Mouse (Mus musculus): ENCODE measurements around the gene Coasy. TPM values are rescaled to one million over a fixed set of nuclear protein-coding genes. Genes with fewer than 3 reads are reported as not detected.

Gene Coasy
- polyA plus RNA-seq, 1 experiment, result 154 TPM

DNA sequence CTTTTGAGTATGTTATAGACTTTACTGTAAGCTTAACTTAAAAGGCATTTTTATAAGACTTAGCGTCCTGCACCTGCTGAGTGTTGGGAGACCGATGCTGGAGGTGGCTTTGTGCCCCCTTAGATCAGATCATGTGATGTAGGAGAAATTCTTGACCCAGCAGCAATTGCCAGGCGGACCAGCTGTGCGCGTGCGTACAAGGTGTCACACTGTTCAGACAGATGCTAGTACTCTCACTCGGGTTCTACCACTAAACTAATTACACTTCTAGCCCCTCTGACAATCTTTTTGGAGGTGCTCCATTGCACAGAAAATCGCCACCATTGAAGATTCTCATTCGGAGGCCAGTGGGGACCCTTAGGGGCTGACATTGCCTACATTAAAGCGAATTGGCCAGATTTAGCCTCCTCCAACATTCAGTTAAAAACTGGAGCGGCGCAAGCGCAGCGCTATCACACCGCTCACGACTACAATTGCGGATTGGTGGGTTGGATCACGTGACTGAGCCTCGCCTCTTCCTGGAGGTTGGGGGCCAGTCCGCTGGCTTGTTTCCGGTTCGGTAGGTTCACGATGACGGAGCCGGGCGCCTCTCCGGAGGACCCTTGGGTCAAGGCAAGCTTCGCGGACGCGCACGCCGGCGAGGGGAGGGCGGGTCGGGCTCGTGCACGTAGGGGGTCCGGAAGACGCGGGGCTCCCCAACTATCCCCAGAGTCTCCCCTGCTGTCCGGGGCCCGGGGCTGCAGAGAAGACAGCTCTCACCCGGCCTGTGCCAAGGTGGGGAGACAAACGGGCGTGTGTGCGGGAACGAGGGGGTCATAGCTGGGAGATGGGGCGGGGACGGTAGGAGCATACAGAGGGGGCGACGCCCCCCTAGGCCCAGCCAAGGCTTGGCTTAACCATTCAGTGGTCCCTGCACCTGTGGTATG is 4.7 kb downstream of the Coasy start, which contains the start of gene Mlx:
Gene Mlx (plus strand): TSS at position 522 of the 926 bp plus-strand sequence.
- peak; percentile 97 for DNase-seq
- Histone ChIP-seq H3K27ac (ENCODE audit: insufficient read depth, low read depth, low read length) (peak within 1 kb of the TSS; percentile 74), H3K36me3 (ENCODE audit: control insufficient read depth, insufficient read depth, low read length) (peaks cover 2% of the 10 kb centered on the region; the same call in 1 of the 2 replicates), H3K4me3 (ENCODE audit: insufficient read depth, low read depth, low read length) (peak within 1 kb of the TSS; percentile 75), H3K27me3 (replicated peaks; ENCODE audit: control insufficient read depth, insufficient read depth, low read length) (no peaks in the 10 kb centered on the region), H3K4me1 (ENCODE audit: control insufficient read depth, insufficient read depth, low read length) (peaks cover 22% of the 10 kb centered on the region)
- WGBS, result 1% methylated on average over 52 of the region's 52 CpGs
- TF ChIP-seq POLR2A (IDR thresholded peaks at IDR 0.05; ENCODE audit: low read depth, low read length), result peak; percentile 66
- TF ChIP-seq CTCF (conservative IDR thresholded peaks at IDR 0.05; ENCODE audit: insufficient read depth, insufficient read length, low read depth, low read length), result no peak

DNA sequence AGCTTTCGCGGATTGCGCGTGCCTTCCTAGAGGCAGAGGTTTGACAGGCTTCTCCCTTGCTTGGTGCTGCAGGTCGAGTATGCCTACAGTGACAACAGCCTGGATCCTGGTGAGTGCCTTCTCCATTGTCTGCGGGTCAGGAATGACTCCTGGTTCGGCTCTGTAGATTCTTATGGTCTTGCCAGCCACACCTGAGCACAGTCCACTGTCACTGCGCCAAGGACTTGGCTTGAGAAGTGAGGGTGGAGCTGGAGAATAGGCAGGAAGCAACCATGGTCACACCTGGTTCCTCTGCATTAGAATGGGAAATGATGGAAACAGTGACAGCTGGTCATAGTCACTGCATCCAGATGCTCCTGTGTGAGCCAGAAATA is 5.3 kb downstream of the Coasy start:
- H3K4me3 ChIP-seq (ENCODE audit: insufficient read depth, low read depth, low read length), result peak overlapping the region; percentile 75
- peaks cover 22% of the 10 kb centered on the region for H3K4me1 ChIP-seq (ENCODE audit: control insufficient read depth, insufficient read depth, low read length)
- WGBS, result 6% methylated on average over 8 of the region's 8 CpGs
- H3K27me3 ChIP-seq (replicated peaks; ENCODE audit: control insufficient read depth, insufficient read depth, low read length), result no peaks in the 10 kb centered on the region
- peak; percentile 77 for DNase-seq
- peak overlapping the region; percentile 54 for H3K27ac ChIP-seq (ENCODE audit: insufficient read depth, low read depth, low read length)
- H3K36me3 ChIP-seq (ENCODE audit: control insufficient read depth, insufficient read depth, low read length), result peaks cover 2% of the 10 kb centered on the region; the same call in 1 of the 2 replicates
- no peak for TF ChIP-seq CTCF (conservative IDR thresholded peaks at IDR 0.05; ENCODE audit: insufficient read depth, insufficient read length, low read depth, low read length)
- no peak for TF ChIP-seq POLR2A (IDR thresholded peaks at IDR 0.05; ENCODE audit: low read depth, low read length)

DNA sequence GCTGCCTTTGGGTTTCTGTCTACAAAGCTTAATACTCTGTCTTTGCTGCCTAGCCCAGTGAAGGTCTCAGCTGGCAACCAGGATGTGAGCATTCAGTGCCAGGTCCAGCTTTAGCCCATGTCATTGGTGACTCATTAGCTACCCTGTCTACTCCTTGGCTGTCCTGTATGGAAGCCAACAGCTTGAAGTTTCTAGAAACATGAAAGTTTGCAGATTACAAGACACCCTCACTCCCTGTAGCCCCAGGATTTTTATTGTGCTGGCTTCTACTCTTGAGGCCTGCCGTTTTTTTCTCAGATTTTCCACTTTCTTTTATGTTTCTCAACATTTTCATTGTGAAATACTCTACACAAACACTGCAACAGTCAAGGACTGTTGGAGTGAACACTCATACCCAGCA is 7.6 kb downstream of the Coasy start:
- no peaks in the 10 kb centered on the region for H3K27me3 ChIP-seq (replicated peaks; ENCODE audit: control insufficient read depth, insufficient read depth, low read length)
- no peak overlapping the region for H3K4me3 ChIP-seq (ENCODE audit: insufficient read depth, low read depth, low read length)
- peak; percentile 47 for DNase-seq
- peaks cover 2% of the 10 kb centered on the region; the same call in 1 of the 2 replicates for H3K36me3 ChIP-seq (ENCODE audit: control insufficient read depth, insufficient read depth, low read length)
- 91% methylated on average over 1 of the region's 1 CpGs for WGBS
- TF ChIP-seq POLR2A (IDR thresholded peaks at IDR 0.05; ENCODE audit: low read depth, low read length) (no peak), CTCF (conservative IDR thresholded peaks at IDR 0.05; ENCODE audit: insufficient read depth, insufficient read length, low read depth, low read length) (no peak)
- H3K4me1 ChIP-seq (ENCODE audit: control insufficient read depth, insufficient read depth, low read length), result peaks cover 15% of the 10 kb centered on the region
- no peak overlapping the region for H3K27ac ChIP-seq (ENCODE audit: insufficient read depth, low read depth, low read length)

DNA sequence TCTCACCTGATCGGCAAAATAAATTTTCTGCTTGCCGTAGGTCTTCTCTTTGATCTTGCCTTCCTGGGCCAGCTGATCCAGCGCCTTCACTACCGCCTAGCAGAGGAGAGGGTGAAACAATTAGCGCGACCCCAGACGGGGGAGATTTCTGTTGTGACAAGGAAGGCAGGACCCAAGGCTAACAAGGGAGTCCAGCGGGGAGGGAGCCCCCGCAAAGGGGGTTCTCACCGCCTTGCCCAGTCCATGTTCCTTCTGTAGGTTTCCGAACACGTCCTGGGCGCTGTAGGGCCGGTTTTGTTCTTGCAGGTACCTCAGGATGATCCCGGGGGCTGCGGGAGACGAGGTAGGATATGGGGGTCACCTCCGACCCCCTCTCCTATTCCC is 12.6 kb downstream of the Coasy start:
- WGBS, result 3% methylated on average over 18 of the region's 18 CpGs
- Histone ChIP-seq H3K27me3 (replicated peaks; ENCODE audit: control insufficient read depth, insufficient read depth, low read length) (no peaks in the 10 kb centered on the region), H3K36me3 (ENCODE audit: control insufficient read depth, insufficient read depth, low read length) (no peaks in the 10 kb centered on the region; the same call in none of the 2 replicates), H3K4me1 (ENCODE audit: control insufficient read depth, insufficient read depth, low read length) (no peaks in the 10 kb centered on the region; the same call in 1 of the 2 replicates), H3K27ac (ENCODE audit: insufficient read depth, low read depth, low read length) (no peak overlapping the region), H3K4me3 (ENCODE audit: insufficient read depth, low read depth, low read length) (peak overlapping the region; percentile 54)
- TF ChIP-seq POLR2A (IDR thresholded peaks at IDR 0.05; ENCODE audit: low read depth, low read length) (no peak), CTCF (conservative IDR thresholded peaks at IDR 0.05; ENCODE audit: insufficient read depth, insufficient read length, low read depth, low read length) (no peak)
- no peak for DNase-seq

DNA sequence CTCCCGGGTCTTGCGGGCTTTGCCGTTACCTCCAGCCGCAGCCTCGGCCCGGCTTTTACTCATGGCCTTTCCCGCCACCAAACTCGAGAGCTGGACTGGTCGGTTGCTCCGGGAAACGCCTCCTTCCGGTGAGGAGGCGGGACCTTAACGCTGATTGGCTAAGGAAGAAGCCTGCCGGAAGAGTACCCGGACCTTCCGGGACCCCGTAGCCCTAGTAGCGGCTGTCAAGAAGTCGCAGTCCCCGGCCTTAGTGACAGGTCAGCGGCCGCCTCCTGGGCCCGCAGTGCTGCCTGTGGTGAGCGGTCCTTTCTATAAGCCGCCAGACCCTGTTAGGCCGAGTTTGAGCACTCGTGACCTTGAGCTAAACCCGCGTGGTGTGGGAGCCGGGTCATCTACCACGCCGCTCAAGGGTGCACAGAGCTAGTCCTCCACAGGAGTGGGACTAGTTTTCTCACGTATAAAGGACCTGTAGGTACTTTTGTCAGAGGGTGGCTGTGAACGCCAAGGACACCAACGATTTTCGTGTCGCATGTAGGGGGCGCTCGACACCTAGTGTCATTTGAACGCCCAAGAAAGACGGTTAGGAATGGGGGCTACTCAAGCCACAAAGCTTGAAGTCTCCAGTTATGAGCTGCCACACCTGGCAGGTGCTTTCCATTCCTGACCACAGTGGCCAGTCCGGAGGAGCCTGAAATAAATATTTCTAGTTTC is 13.1 kb downstream of the Coasy start, which contains the start of gene Psmc3ip:
Gene Psmc3ip (minus strand): TSS at position 123 of the 711 bp plus-strand sequence.
- Histone ChIP-seq H3K27ac (ENCODE audit: insufficient read depth, low read depth, low read length) (peak within 1 kb of the TSS; percentile 100), H3K4me3 (ENCODE audit: insufficient read depth, low read depth, low read length) (peak within 1 kb of the TSS; percentile 94), H3K4me1 (ENCODE audit: control insufficient read depth, insufficient read depth, low read length) (no peaks in the 10 kb centered on the region; the same call in 1 of the 2 replicates), H3K36me3 (ENCODE audit: control insufficient read depth, insufficient read depth, low read length) (no peaks in the 10 kb centered on the region; the same call in 1 of the 2 replicates), H3K27me3 (replicated peaks; ENCODE audit: control insufficient read depth, insufficient read depth, low read length) (no peaks in the 10 kb centered on the region)
- peak; percentile 44 for TF ChIP-seq POLR2A (IDR thresholded peaks at IDR 0.05; ENCODE audit: low read depth, low read length)
- peak; percentile 87 for TF ChIP-seq CTCF (conservative IDR thresholded peaks at IDR 0.05; ENCODE audit: insufficient read depth, insufficient read length, low read depth, low read length)
- WGBS, result under 1% methylated on average over 43 of the region's 43 CpGs
- DNase-seq, result peak; percentile 98

DNA sequence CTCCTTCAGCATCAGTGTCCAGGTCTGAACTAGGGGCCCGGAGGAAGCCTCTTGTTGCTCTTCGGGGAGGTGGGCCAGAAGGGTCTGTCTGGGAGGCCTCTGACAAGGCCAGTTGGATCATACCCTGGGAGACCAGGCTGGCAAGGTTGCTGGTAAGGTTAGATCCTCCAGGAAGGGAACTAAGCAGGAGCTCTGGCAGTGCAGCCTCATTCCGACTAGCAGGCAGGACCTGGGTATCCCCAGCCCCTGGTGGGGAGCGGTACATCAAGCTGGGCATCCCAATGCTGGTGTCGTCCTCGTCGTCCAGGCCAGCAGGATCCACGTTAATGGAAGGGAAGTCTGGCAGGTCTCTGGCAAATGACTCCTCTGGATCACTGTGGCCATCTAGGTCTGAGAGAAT is 15.9 kb downstream of the Coasy start:
- Histone ChIP-seq H3K4me3 (ENCODE audit: insufficient read depth, low read depth, low read length) (no peak overlapping the region), H3K27me3 (replicated peaks; ENCODE audit: control insufficient read depth, insufficient read depth, low read length) (no peaks in the 10 kb centered on the region), H3K4me1 (ENCODE audit: control insufficient read depth, insufficient read depth, low read length) (no peaks in the 10 kb centered on the region; the same call in 1 of the 2 replicates), H3K36me3 (ENCODE audit: control insufficient read depth, insufficient read depth, low read length) (no peaks in the 10 kb centered on the region; the same call in 1 of the 2 replicates), H3K27ac (ENCODE audit: insufficient read depth, low read depth, low read length) (no peak overlapping the region)
- no peak for DNase-seq
- TF ChIP-seq POLR2A (IDR thresholded peaks at IDR 0.05; ENCODE audit: low read depth, low read length), result no peak
- no peak for TF ChIP-seq CTCF (conservative IDR thresholded peaks at IDR 0.05; ENCODE audit: insufficient read depth, insufficient read length, low read depth, low read length)
- 69% methylated on average over 8 of the region's 8 CpGs for WGBS

Measured in kidney, adult 2 months (tissue).